Mouse (Mus musculus) erythroblast, embryonic 14.5 days (primary cell): ENCODE results near the gene Frmd4a.

Source experiments
- GATA1 ChIP-seq: IDR thresholded peaks from 2 replicates; pipeline ENCODE4 v1.6.1; 2012; ENCODE audit warnings: low read length, inconsistent platforms, mixed read lengths
- TAL1 ChIP-seq: IDR thresholded peaks from 3 replicates; pipeline ENCODE4 v1.6.1; 2012; ENCODE audit warnings: low read length, inconsistent platforms, mixed read lengths

DNA sequence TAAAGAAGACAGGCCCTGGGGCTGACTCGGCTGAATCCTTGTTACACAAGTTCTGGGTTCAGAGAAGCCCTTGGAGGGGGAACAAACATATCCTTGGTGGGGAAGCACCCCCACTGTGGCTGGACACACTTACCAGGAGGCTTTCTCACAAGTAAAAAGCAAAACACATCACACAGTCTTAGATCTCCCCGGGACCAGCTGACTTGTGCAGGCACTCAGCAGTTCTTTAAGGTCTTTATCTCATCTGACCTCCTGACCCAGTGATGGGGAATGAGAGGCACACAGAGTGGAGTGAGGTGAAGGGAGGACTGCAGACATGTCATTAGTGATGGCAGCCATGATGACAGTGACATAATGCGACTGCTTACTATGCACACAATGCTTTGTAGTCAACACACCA, 170.8 kb downstream of the Frmd4a start:
- no peak for TF ChIP-seq TAL1
- TF ChIP-seq GATA1, result no peak
